Mouse (Mus musculus) testis, adult 2 months (tissue): ENCODE data around the gene Tmem141.

Source experiments
- CTCF ChIP-seq: fragments of 200-500 bp; IDR thresholded peaks from 2 replicates; pipeline ENCODE4 v1.5.1; 2012; ENCODE audit warnings: low read depth, mild to moderate bottlenecking, inconsistent platforms, low read length, moderate library complexity; ENCODE audit not compliant: control insufficient read depth, insufficient read depth, insufficient replicate concordance
- POLR2A ChIP-seq: fragments of 200-500 bp; IDR thresholded peaks from 2 replicates; pipeline ENCODE4 v1.6.1; 2012; ENCODE audit warnings: low read depth, mild to moderate bottlenecking, inconsistent platforms, low read length, moderate library complexity; ENCODE audit not compliant: control insufficient read depth

GRCm38 (mm10) chr2:25573068-25573467, 48.7 kb downstream of the Tmem141 start:
- TF ChIP-seq CTCF (no peak), POLR2A (no peak)
